Mouse (Mus musculus): ENCODE results near the gene Fpgs.
A peak's percentile ranks its signal among the peaks of the same experiment; 100 is the strongest.

The Fpgs gene

GRCm38 (mm10) chr2:32704021-32704421 is at the start of gene Fpgs:
Gene Fpgs (minus strand): TSS chr2:32704145.
- DNase-seq, result no peak

GRCm38 (mm10) chr2:32752181-32752580 is 48.2 kb upstream of the Fpgs start:
- no peak for DNase-seq

- DNase-seq, result no peak
These were observed 47.7 kb upstream of the Fpgs start for GRCm38 (mm10) chr2:32751665-32752033.

- DNase-seq, result no peak
These were observed 47.1 kb upstream of the Fpgs start for GRCm38 (mm10) chr2:32750887-32751664.

GRCm38 (mm10) chr2:32750199-32750598 is 46.3 kb upstream of the Fpgs start:
- DNase-seq, result no peak

- DNase-seq, result no peak
These were observed 45.1 kb upstream of the Fpgs start for GRCm38 (mm10) chr2:32749082-32749481.

GRCm38 (mm10) chr2:32744272-32744982 is 40.5 kb upstream of the Fpgs start:
- DNase-seq, result no peak

- DNase-seq, result no peak
These were observed 38.2 kb upstream of the Fpgs start for GRCm38 (mm10) chr2:32742173-32742531.

GRCm38 (mm10) chr2:32741273-32742172 is 37.6 kb upstream of the Fpgs start:
- DNase-seq, result no peak

GRCm38 (mm10) chr2:32740916-32741272 is 36.9 kb upstream of the Fpgs start, which contains the start of gene 6330409D20Rik:
Gene 6330409D20Rik (minus strand): TSS chr2:32741016.
- DNase-seq, result no peak

GRCm38 (mm10) chr2:32739311-32739710 is 35.4 kb upstream of the Fpgs start:
- no peak for DNase-seq

- no peak for DNase-seq
These were observed 33.1 kb upstream of the Fpgs start for GRCm38 (mm10) chr2:32737008-32737407.

- DNase-seq, result no peak
These were observed 32.4 kb upstream of the Fpgs start for GRCm38 (mm10) chr2:32736306-32736829.

- DNase-seq, result no peak
These were observed 31.0 kb upstream of the Fpgs start for GRCm38 (mm10) chr2:32734933-32735332.

GRCm38 (mm10) chr2:32734480-32734879 is 30.5 kb upstream of the Fpgs start:
- no peak for DNase-seq

- no peak for DNase-seq
These were observed 28.8 kb upstream of the Fpgs start for GRCm38 (mm10) chr2:32732695-32733094.

- no peak for DNase-seq
These were observed 28.0 kb upstream of the Fpgs start for GRCm38 (mm10) chr2:32731911-32732310.

- no peak for DNase-seq
These were observed 26.9 kb upstream of the Fpgs start for GRCm38 (mm10) chr2:32730854-32731253.

- no peak for DNase-seq
These were observed 25.6 kb upstream of the Fpgs start for GRCm38 (mm10) chr2:32729547-32729946.

GRCm38 (mm10) chr2:32728463-32728862 is 24.5 kb upstream of the Fpgs start:
- DNase-seq, result no peak

GRCm38 (mm10) chr2:32727435-32727834 is 23.5 kb upstream of the Fpgs start:
- DNase-seq, result peak; percentile 76

GRCm38 (mm10) chr2:32724832-32725790 is 21.2 kb upstream of the Fpgs start:
- peak; percentile 67 for DNase-seq

Data from thymus, postnatal 25 days (tissue).